29 mouse cellular contexts compared by ENCODE assay signal in the genomic region with DNA sequence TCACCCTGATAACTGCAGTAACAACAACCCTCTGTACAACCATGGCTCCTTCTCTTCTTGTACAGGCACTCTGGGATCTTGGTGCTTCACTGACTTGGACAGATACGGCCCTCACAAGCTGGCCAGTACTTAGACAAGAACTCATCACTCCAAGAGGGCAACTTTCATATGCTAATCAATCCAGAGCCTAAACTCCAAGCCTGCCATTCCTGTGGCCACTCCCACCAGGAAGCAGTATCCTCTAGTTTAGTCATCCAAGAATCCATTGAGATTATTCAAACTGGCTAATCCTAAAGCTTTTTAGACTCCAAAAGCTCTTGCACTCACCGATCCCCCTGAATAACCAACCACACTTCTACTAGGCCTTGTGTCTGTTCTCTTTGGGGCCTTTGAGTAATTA. TPM values are rescaled to one million over a fixed set of nuclear protein-coding genes. Genes with fewer than 3 reads are reported as not detected.
"Had no signal": no experiment of that assay in that cellular context is flagged by ENCODE, and none has a peak within 500 bp of the region (broad histone marks: within the 10 kb centered on the region; RNA-seq: fewer than 3 reads in every experiment).

No protein-coding gene starts in this region.

- H3K4me2 ChIP-seq: heart, embryonic 11.5 days; heart, embryonic 13.5 days; heart, embryonic 15.5 days; hindbrain, embryonic 14.5 days; kidney, embryonic 15.5 days; limb, embryonic 13.5 days; limb, embryonic 15.5 days; liver, embryonic 12.5 days had no signal

- H3K4me3 ChIP-seq: heart, adult 2 months; heart, embryonic 13.5 days; heart, embryonic 15.5 days; kidney, embryonic 15.5 days; limb, embryonic 13.5 days; limb, embryonic 15.5 days; liver, embryonic 12.5 days had no signal

- H3K9ac ChIP-seq: heart, embryonic 13.5 days; heart, embryonic 15.5 days; hindbrain, embryonic 14.5 days; kidney, embryonic 15.5 days; limb, embryonic 13.5 days; limb, embryonic 15.5 days; liver, embryonic 12.5 days; liver, embryonic 14.5 days had no signal

- H3K27ac ChIP-seq: heart, adult 2 months; heart, embryonic 13.5 days; heart, embryonic 15.5 days; hindbrain, embryonic 14.5 days; kidney, embryonic 15.5 days; kidney, postnatal 0 days; limb, embryonic 13.5 days; limb, embryonic 15.5 days; liver, embryonic 12.5 days; liver, embryonic 14.5 days had no signal

- H3K9me3 ChIP-seq: heart, embryonic 13.5 days; heart, embryonic 15.5 days; kidney, embryonic 15.5 days; limb, embryonic 13.5 days; limb, embryonic 15.5 days; liver, embryonic 12.5 days had no signal

- H3K27me3 ChIP-seq: heart, embryonic 13.5 days; heart, embryonic 15.5 days; kidney, embryonic 15.5 days; limb, embryonic 13.5 days; limb, embryonic 15.5 days; liver, embryonic 12.5 days had no signal

- ATAC-seq: hindbrain, embryonic 16.5 days; intestine, embryonic 16.5 days; liver, embryonic 12.5 days had no signal

- DNase-seq: gastrocnemius, postnatal 14 days; gastrocnemius, postnatal 36 days; heart, adult 11 months; heart, adult 2 months; heart, postnatal 14 days; heart, postnatal 36 days; kidney, adult 11 months; kidney, adult 2 months; kidney, adult 9 months; kidney, postnatal 14 days; kidney, postnatal 36 days; layer of hippocampus, adult 9-11 months; layer of hippocampus, postnatal 36 days; left cerebral cortex, postnatal 4 days had no signal

- H3K4me1 ChIP-seq: heart, embryonic 15.5 days; kidney, embryonic 15.5 days; limb, embryonic 13.5 days; limb, embryonic 15.5 days had no signal

RNA-seq across cellular contexts. Expression of a gene that starts 27.0 kb away (rescaled TPM):
- total RNA-seq: gastrocnemius, adult 18-20 months; gastrocnemius, adult 8-10 months had no signal
- polyA plus RNA-seq: liver, adult 2 months had no signal
